In the genomic region with DNA sequence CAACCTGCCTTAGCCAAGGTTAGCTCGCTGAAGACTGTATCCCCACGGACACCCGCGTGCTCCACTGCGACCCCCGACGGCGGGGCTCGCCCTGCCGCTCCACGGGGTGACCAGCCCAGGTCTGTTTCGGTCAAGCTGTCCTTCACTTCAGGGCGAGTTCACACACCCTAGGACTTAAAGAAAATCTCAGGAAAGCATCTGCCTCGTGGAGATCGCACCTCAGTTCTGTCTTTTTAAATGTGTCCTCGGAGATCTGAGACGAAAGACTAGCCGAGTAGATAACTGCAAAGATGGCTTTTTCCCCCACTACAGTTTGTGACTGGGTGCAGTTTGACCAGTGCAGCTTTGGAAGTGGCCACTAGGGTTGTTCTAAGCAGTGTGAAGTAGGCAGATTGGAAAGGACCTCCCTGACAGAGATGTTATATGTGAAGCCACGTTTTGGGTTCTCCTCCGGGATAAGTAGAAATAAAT, we compare ENCODE assay signal across 8 mouse cellular contexts. TPM values are rescaled to one million over a fixed set of nuclear protein-coding genes. Genes with fewer than 3 reads are reported as not detected.
DNase-seq lines count a peak whose midpoint lies in the region; ATAC-seq and TF ChIP-seq lines count a peak whose summit lies in the region.

No protein-coding gene starts in this region.

- peak overlapping the region; percentile 64 for H3K4me3 ChIP-seq in hindbrain, embryonic 13.5 days
- H3K4me3 ChIP-seq in lung, postnatal 0 days (ENCODE audit: low read depth, low read length): peak overlapping the region; percentile 76

- no peaks in the 10 kb centered on the region for H3K27me3 ChIP-seq in hindbrain, embryonic 13.5 days
- H3K27me3 ChIP-seq in lung, postnatal 0 days (replicated peaks; ENCODE audit: insufficient read depth, low read length): no peaks in the 10 kb centered on the region

- H3K9ac ChIP-seq in hindbrain, embryonic 13.5 days: peak overlapping the region; percentile 78
- peak overlapping the region; percentile 41; the same call in 1 of the 2 replicates for H3K9ac ChIP-seq in lung, postnatal 0 days (replicated peaks; ENCODE audit: low read depth)

- WGBS in hindbrain, embryonic 13.5 days: 3% methylated on average over 20 of the region's 20 CpGs
- WGBS in lung, postnatal 0 days: 2% methylated on average over 20 of the region's 20 CpGs

- peak; percentile 70 for DNase-seq in NIH3T3 (ENCODE audit: low read depth)
- peak; percentile 76 to 80 for DNase-seq in cerebellum, postnatal 10 days
- peak; percentile 14 to 31 for DNase-seq in frontal cortex, postnatal 25 days (ENCODE audit: low spot score in 2 of 2)
- peak; percentile 56 to 59 for DNase-seq in layer of hippocampus, postnatal 10 days (ENCODE audit: low spot score in 2 of 2)
- peak; percentile 88 for DNase-seq in lung, postnatal 0 days (ENCODE audit: low spot score)
- peak; percentile 5 for DNase-seq in ovary, adult 18-20 months (ENCODE audit: low spot score)
- peak; percentile 26 for DNase-seq in thymus, postnatal 4 days

- peak overlapping the region; percentile 88 for H3K27ac ChIP-seq in hindbrain, embryonic 13.5 days
- H3K27ac ChIP-seq in lung, postnatal 0 days (ENCODE audit: low read length): no peak overlapping the region

- TF ChIP-seq EP300 in lung, postnatal 0 days (IDR thresholded peaks at IDR 0.05): no peak

- no peaks in the 10 kb centered on the region for H3K9me3 ChIP-seq in hindbrain, embryonic 13.5 days
- H3K9me3 ChIP-seq in lung, postnatal 0 days (ENCODE audit: low read length): no peaks in the 10 kb centered on the region

- ATAC-seq in hindbrain, embryonic 13.5 days (ENCODE audit: low FRiP score): peak; percentile 44; the same call in 1 of the 2 replicates
- peak; percentile 63 for ATAC-seq in lung, postnatal 0 days

- peak; percentile 73 for TF ChIP-seq CTCF in lung, postnatal 0 days (IDR thresholded peaks at IDR 0.05)

- H3K36me3 ChIP-seq in hindbrain, embryonic 13.5 days: no peaks in the 10 kb centered on the region
- H3K36me3 ChIP-seq in lung, postnatal 0 days (ENCODE audit: insufficient read depth, low read length): no peaks in the 10 kb centered on the region

- peaks cover 10% of the 10 kb centered on the region for H3K4me1 ChIP-seq in hindbrain, embryonic 13.5 days (replicated peaks)
- no peaks in the 10 kb centered on the region for H3K4me1 ChIP-seq in lung, postnatal 0 days (ENCODE audit: insufficient read depth, low read depth, low read length)

- H3K4me2 ChIP-seq in hindbrain, embryonic 13.5 days: peak overlapping the region; percentile 72
- H3K4me2 ChIP-seq in lung, postnatal 0 days (replicated peaks; ENCODE audit: low read depth, low read length): peak overlapping the region; percentile 71

RNA-seq across cellular contexts. Expression of a gene that starts 0.6 kb away (rescaled TPM):
- polyA plus RNA-seq in hindbrain, embryonic 13.5 days (2015; fragmentation: Nextera tagmentation; extraction: Ambion mirVana): 3.6 and 3.9 TPM in 2 replicates
- total RNA-seq in layer of hippocampus, postnatal 10 days (2021): 10 to 100 TPM; 15.7 to 19.9 TPM
- polyA plus RNA-seq in lung, postnatal 0 days (2015; fragmentation: Nextera tagmentation; extraction: Ambion mirVana): 2.8 TPM in 2 replicates

RNA-seq across cellular contexts. Expression of a gene that starts 0.7 kb away (rescaled TPM):
- 16.2 and 18.8 TPM in 2 replicates for polyA plus RNA-seq in hindbrain, embryonic 13.5 days (2015; fragmentation: Nextera tagmentation; extraction: Ambion mirVana)
- 10 to 100 TPM; 17.5 to 18.2 TPM for total RNA-seq in layer of hippocampus, postnatal 10 days (2021)
- 6.7 and 8.1 TPM in 2 replicates for polyA plus RNA-seq in lung, postnatal 0 days (2015; fragmentation: Nextera tagmentation; extraction: Ambion mirVana)

Comparison
In these comparisons a context has a peak if more than half of its experiments do, and no peak if none do; other contexts are left out.
1. DNase-seq: peak in every context shown above with its lines; median percentile 88 in lung, postnatal 0 days; 78 in cerebellum, postnatal 10 days; 70 in NIH3T3; 58 in layer of hippocampus, postnatal 10 days; 26 in thymus, postnatal 4 days; 22 in frontal cortex, postnatal 25 days; 5 in ovary, adult 18-20 months.